Mouse (Mus musculus) lung, postnatal 0 days (tissue): ENCODE data around the gene Gm20388.

Experiments used
- CTCF ChIP-seq: IDR thresholded peaks from 2 replicates; pipeline ENCODE4 v1.5.1; 2016; ENCODE audit warnings: antibody characterized with exemption, mild to moderate bottlenecking
- EP300 ChIP-seq: IDR thresholded peaks from 2 replicates; pipeline ENCODE4 v1.6.1; 2016; ENCODE audit warnings: antibody characterized with exemption, mild to moderate bottlenecking, control low read depth

DNA sequence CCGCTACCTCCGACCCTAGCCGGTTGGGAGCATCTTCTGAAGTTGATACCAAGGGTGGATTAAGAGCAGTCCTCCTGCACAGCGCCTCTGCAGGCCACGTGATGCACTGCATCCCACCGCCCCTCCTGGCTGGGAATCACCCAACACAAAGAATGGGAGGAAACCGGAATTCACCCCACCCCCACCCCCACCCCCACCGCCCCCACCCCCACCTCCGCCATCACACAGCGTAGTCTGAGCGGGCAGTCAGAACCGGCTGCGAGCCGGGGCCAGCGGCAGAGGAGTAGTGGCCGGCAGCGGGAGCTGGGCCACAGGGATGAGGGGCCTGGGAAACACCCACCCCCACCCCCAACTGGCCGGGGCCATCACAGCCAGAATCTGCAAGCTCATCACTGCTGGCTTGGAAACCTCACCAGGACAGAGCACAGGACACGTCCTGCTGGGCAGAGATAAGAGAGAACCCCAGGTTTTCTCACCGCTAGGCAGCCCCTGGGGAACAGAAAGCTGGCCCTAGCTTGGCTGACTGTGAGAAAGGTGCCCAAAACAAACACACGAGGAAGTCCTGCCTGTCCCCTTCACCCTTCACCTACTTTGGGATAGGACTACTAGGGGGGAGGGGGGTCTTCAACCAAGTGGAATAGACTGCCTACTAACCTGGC, 1472.1 kb downstream of the Gm20388 start:
- no peak for TF ChIP-seq EP300
- TF ChIP-seq CTCF, result peak; percentile 83
